8 mouse cellular contexts compared by ENCODE assay signal in the genomic region with DNA sequence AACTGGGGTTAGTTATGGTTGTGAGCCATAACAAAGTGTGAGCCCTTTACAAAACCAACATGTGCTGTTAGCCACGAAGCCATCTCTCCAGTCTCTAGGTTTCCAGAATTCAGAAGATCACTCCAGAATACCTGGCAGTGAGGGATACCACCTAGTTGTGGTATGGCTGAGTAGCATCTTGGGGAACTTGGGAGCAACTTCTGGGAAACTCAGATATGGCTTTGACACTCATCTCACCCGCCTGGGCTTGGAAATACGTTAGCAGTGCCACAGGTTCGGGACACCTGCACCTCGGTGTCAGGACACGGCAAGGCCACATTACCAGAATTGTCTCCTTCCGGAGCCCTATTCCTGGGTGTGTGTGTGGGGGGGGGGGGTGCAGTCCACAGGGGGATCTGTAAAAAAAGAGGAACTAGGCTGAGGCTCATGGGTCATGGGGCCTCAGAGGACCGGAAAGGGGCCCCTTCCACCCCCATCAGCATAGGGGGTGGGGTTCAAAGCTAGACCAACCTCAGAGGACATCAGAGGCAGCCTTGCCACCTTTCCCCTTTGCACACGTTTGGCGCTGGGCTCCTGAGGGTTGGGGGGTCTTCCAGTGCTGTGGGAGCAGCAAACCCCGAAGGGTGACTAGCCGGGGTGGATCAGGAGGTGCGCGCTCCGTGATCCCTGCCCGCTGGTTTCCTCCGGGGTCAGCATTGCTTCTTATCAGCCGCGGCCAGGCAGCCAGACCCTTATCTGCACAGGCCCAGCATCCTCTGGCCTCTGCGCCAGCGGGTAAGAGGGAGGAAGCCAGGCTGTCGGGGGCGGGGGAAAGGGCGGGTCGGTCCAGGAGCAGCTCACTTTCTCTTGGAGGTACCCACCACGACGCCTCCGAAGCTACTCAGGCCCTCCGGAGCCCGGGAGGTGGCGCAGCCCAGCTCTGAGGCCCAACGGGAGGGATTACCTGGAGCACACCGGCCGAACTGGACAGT. TPM values are rescaled to one million over a fixed set of nuclear protein-coding genes. Genes with fewer than 3 reads are reported as not detected.
DNase-seq lines count a peak whose midpoint lies in the region; ATAC-seq and TF ChIP-seq lines count a peak whose summit lies in the region.

Gene Lyl1, plus strand, starts transcription at position 517 of the 971 bp plus-strand sequence.

- H3K4me1 ChIP-seq in E14TG2a.4 (replicated peaks; ENCODE audit: low read depth, low read length), result peaks cover 70% of the 10 kb centered on the region
- peaks cover 25 to 32% of the 10 kb centered on the region in 2 experiments for H3K4me1 ChIP-seq in liver, embryonic 14.5 days (replicated peaks; ENCODE audit: control insufficient read depth in 2 of 2, insufficient read depth in 2 of 2, low read length in 1 of 2)

- peak; percentile 86 for ATAC-seq in liver, embryonic 14.5 days (ENCODE audit: insufficient read depth)

- peak within 1 kb of the TSS; percentile 98 for H3K27ac ChIP-seq in liver, embryonic 14.5 days

- peaks cover 49% of the 10 kb centered on the region for H3K27me3 ChIP-seq in E14TG2a.4 (ENCODE audit: insufficient read depth, low read length)
- H3K27me3 ChIP-seq in liver, embryonic 14.5 days (ENCODE audit: control insufficient read depth, insufficient read depth, low read length), result no peaks in the 10 kb centered on the region

- peak; percentile 99 for TF ChIP-seq EP300 in liver, embryonic 14.5 days (IDR thresholded peaks at IDR 0.05; ENCODE audit: low read depth)

- whole genome bisulfite sequencing in liver, embryonic 14.5 days (ENCODE audit: insufficient replicate concordance), result 1% methylated on average over 34 of the region's 34 CpGs

- no peak for TF ChIP-seq CTCF in E14TG2a.4 (conservative IDR thresholded peaks at IDR 0.05; ENCODE audit: low read length)
- peak; percentile 78 for TF ChIP-seq CTCF in liver, embryonic 14.5 days (IDR thresholded peaks at IDR 0.05; ENCODE audit: low read depth)

- peak within 1 kb of the TSS; percentile 90 for H3K4me2 ChIP-seq in liver, embryonic 14.5 days (ENCODE audit: low read depth)

- H3K9me3 ChIP-seq in E14TG2a.4 (ENCODE audit: low read length), result no peaks in the 10 kb centered on the region
- no peaks in the 10 kb centered on the region for H3K9me3 ChIP-seq in liver, embryonic 14.5 days (ENCODE audit: control insufficient read depth, low read length)

- peak; percentile 92 for DNase-seq in c-Kit-positive CD71-negative TER-119-negative erythroid progenitor cells, embryonic 14.5 days (ENCODE audit: low read depth)
- peak; percentile 69 for DNase-seq in gastrocnemius, postnatal 25 days
- peak; percentile 58 for DNase-seq in induced T-regulatory cell, adult 2 months (ENCODE audit: low read depth)
- peak; percentile 97 to 99 (median 98) for DNase-seq in liver, embryonic 14.5 days (ENCODE audit: low read depth in 3 of 3, low spot score in 3 of 3)
- DNase-seq in naive thymus-derived CD4-positive, alpha-beta T cell, adult 2 months (ENCODE audit: low read depth), result peak; percentile 50
- DNase-seq in ovary, postnatal 14 days (ENCODE audit: low spot score), result no peak
- DNase-seq in layer of hippocampus, adult 11-12 months (ENCODE audit: low spot score), result no peak

- peaks cover 41% of the 10 kb centered on the region for H3K36me3 ChIP-seq in E14TG2a.4 (ENCODE audit: insufficient read depth, low read length)
- H3K36me3 ChIP-seq in liver, embryonic 14.5 days (replicated peaks; ENCODE audit: control insufficient read depth, insufficient read depth, low read depth), result peaks cover 28% of the 10 kb centered on the region

- H3K9ac ChIP-seq in liver, embryonic 14.5 days (replicated peaks), result peak within 1 kb of the TSS; percentile 100

- peak within 1 kb of the TSS; percentile 64 for H3K4me3 ChIP-seq in E14TG2a.4 (replicated peaks; ENCODE audit: low read length)
- H3K4me3 ChIP-seq in liver, embryonic 14.5 days (ENCODE audit: insufficient read depth in 1 of 2, low read depth in 2 of 2, low read length in 2 of 2), result peak within 1 kb of the TSS; percentile 88 to 98

RNA-seq across cellular contexts. Expression of gene Lyl1, which starts in this region (rescaled TPM):
- total RNA-seq in gastrocnemius, postnatal 25 days (2021), result 1 to 10 TPM; 1.3 to 2.0 TPM
- polyA plus RNA-seq in liver, embryonic 14.5 days (2012; rRNA removed), result 45.4 and 46.2 TPM in 2 replicates
- polyA plus RNA-seq in liver, embryonic 14.5 days (2014; fragmentation: Nextera tagmentation; extraction: Ambion mirVana), result 55.6 and 57.7 TPM in 2 replicates

Comparison
In these comparisons a context has a peak if more than half of its experiments do, and no peak if none do; other contexts are left out.
1. DNase-seq: peak in c-Kit-positive CD71-negative TER-119-negative erythroid progenitor cells, embryonic 14.5 days (single experiment), gastrocnemius, postnatal 25 days (single experiment), induced T-regulatory cell, adult 2 months (single experiment), liver, embryonic 14.5 days (3 of 3) and naive thymus-derived CD4-positive, alpha-beta T cell, adult 2 months (single experiment); none in ovary, postnatal 14 days (single experiment) and layer of hippocampus, adult 11-12 months (single experiment).